Mouse (Mus musculus): ENCODE data around the gene Ccser1.
A peak's percentile ranks its signal among the peaks of the same experiment; 100 is the strongest.

Ccser1 gene

GRCm38 (mm10) chr6:61438165-61438564 is 258.0 kb downstream of the Ccser1 start:
- DNase-seq (ENCODE audit: low spot score): no peak

- DNase-seq (ENCODE audit: low spot score): no peak
These were observed 291.4 kb downstream of the Ccser1 start for GRCm38 (mm10) chr6:61471371-61472152.

- DNase-seq (ENCODE audit: low spot score): no peak
These were observed 305.2 kb downstream of the Ccser1 start for GRCm38 (mm10) chr6:61485336-61485735.

GRCm38 (mm10) chr6:61491979-61492821 is 312.1 kb downstream of the Ccser1 start:
- no peak for DNase-seq (ENCODE audit: low spot score)

- DNase-seq (ENCODE audit: low spot score): no peak
These were observed 313.3 kb downstream of the Ccser1 start for GRCm38 (mm10) chr6:61493386-61493785.

GRCm38 (mm10) chr6:61515310-61515709 is 335.2 kb downstream of the Ccser1 start:
- DNase-seq (ENCODE audit: low spot score): no peak

GRCm38 (mm10) chr6:61521587-61521986 is 341.5 kb downstream of the Ccser1 start:
- DNase-seq (ENCODE audit: low spot score): no peak

- no peak for DNase-seq (ENCODE audit: low spot score)
These were observed 342.0 kb downstream of the Ccser1 start for GRCm38 (mm10) chr6:61522108-61522507.

- DNase-seq (ENCODE audit: low spot score): no peak
These were observed 343.8 kb downstream of the Ccser1 start for GRCm38 (mm10) chr6:61523748-61524493.

GRCm38 (mm10) chr6:61540732-61541131 is 360.6 kb downstream of the Ccser1 start:
- DNase-seq (ENCODE audit: low spot score): no peak

- DNase-seq (ENCODE audit: low spot score): no peak
These were observed 363.4 kb downstream of the Ccser1 start for GRCm38 (mm10) chr6:61543459-61544044.

GRCm38 (mm10) chr6:61567551-61567950 is 387.4 kb downstream of the Ccser1 start:
- DNase-seq (ENCODE audit: low spot score): no peak

GRCm38 (mm10) chr6:61567967-61568366 is 387.8 kb downstream of the Ccser1 start:
- DNase-seq (ENCODE audit: low spot score): peak; percentile 13

- DNase-seq (ENCODE audit: low spot score): no peak
These were observed 401.6 kb downstream of the Ccser1 start for GRCm38 (mm10) chr6:61581696-61582095.

- DNase-seq (ENCODE audit: low spot score): no peak
These were observed 408.9 kb downstream of the Ccser1 start for GRCm38 (mm10) chr6:61588999-61589398.

GRCm38 (mm10) chr6:61601911-61602310 is 421.8 kb downstream of the Ccser1 start:
- DNase-seq (ENCODE audit: low spot score): no peak

- no peak for DNase-seq (ENCODE audit: low spot score)
These were observed 434.8 kb downstream of the Ccser1 start for GRCm38 (mm10) chr6:61614920-61615319.

GRCm38 (mm10) chr6:61621707-61622106 is 441.6 kb downstream of the Ccser1 start:
- DNase-seq (ENCODE audit: low spot score): no peak

- DNase-seq (ENCODE audit: low spot score): no peak
These were observed 481.3 kb downstream of the Ccser1 start for GRCm38 (mm10) chr6:61661414-61661813.

- DNase-seq (ENCODE audit: low spot score): no peak
These were observed 484.4 kb downstream of the Ccser1 start for GRCm38 (mm10) chr6:61664572-61664971.

GRCm38 (mm10) chr6:61687002-61687401 is 506.9 kb downstream of the Ccser1 start:
- no peak for DNase-seq (ENCODE audit: low spot score)

GRCm38 (mm10) chr6:61703003-61703402 is 522.9 kb downstream of the Ccser1 start:
- no peak for DNase-seq (ENCODE audit: low spot score)

Measured in layer of hippocampus, adult 11-12 months (tissue).